Mouse (Mus musculus): ENCODE data around the gene BC030867. TPM values are rescaled to one million over a fixed set of nuclear protein-coding genes. Genes with fewer than 3 reads are reported as not detected.

BC030867 gene
- total RNA-seq, 4 experiments from 2014 or later: 0.62 to 1.2 (median 0.64) TPM

DNA sequence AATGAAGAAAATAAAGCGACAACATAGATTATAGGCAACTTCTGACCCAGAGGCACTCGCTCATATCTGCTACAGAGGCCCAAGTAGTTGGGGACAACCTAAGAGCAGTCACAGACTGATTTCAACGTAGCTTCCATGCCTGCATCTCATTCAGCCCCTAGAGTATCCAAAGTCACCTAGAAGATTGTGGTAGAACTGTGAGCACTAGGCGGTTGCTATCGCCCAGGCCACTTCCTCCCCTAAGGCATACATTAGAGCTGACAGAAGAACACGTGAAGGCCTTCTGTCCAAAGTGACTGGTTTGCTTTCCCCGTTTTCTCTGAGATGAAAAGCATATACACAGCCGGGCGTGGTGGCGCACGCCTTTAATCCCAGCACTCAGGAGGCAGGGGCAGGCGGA is 65.6 kb downstream of the BC030867 start:
- DNase-seq (ENCODE audit: low spot score in 2 of 2): peak in 1 of 2 experiments; percentile 1

Small RNA genes within 50 kb of the gene (microRNA-seq; reads per million reads assigned to microRNA genes)
- 2.0 to 2.6 reads per million in 2 experiments for gene Mir8101

Other genes starting within 250 kb of the BC030867 start
- 100 to 1,000 TPM in 1 of 4 experiments, 10 to 100 TPM in 3; 88.8 to 102 (median 95.8) TPM for gene Mpp3, start 220.4 kb upstream of the BC030867 start, total RNA-seq (2022)
- not detected for gene Cd300lg, start 207.4 kb upstream of the BC030867 start, total RNA-seq (2022)
- gene Mpp2, start 160.4 kb upstream of the BC030867 start, total RNA-seq (2022): 100 to 1,000 TPM; 118 to 152 (median 135) TPM
- gene Ppy, start 147.6 kb upstream of the BC030867 start, total RNA-seq (2022): not detected
- not detected for gene Pyy, start 141.1 kb upstream of the BC030867 start, total RNA-seq (2022)
- under 1 TPM in 1 of 4 experiments, not detected in 3; 0.29 TPM for gene Nags, start 103.4 kb upstream of the BC030867 start, total RNA-seq (2022)
- gene Tmem101, start 92.5 kb upstream of the BC030867 start, total RNA-seq (2022): 10 to 100 TPM; 22.6 to 27.3 (median 25.1) TPM
- 10 to 100 TPM; 53.5 to 61.6 (median 58.8) TPM for gene Lsm12, start 63.6 kb upstream of the BC030867 start, total RNA-seq (2022)
- gene G6pc3, start 59.3 kb upstream of the BC030867 start, total RNA-seq (2022): 10 to 100 TPM; 66.0 to 74.2 (median 70.4) TPM
- gene Hdac5, start 18.7 kb upstream of the BC030867 start, total RNA-seq (2022): 100 to 1,000 TPM; 219 to 252 (median 232) TPM
- 1 to 10 TPM; 2.1 to 2.4 (median 2.2) TPM for gene Asb16, start 19.9 kb downstream of the BC030867 start, total RNA-seq (2022)
- 10 to 100 TPM; 61.4 to 72.0 (median 67.7) TPM for gene Tmub2, start 36.0 kb downstream of the BC030867 start, total RNA-seq (2022)
- gene Atxn7l3, start 47.7 kb downstream of the BC030867 start, total RNA-seq (2022): 100 to 1,000 TPM; 153 to 169 (median 157) TPM
- 100 to 1,000 TPM; 106 to 122 (median 120) TPM for gene Ubtf, start 70.9 kb downstream of the BC030867 start, total RNA-seq (2022)
- gene Slc4a1, start 117.3 kb downstream of the BC030867 start, total RNA-seq (2022): under 1 TPM in 2 of 4 experiments, not detected in 2; 0.10 to 0.11 TPM
- gene Rundc3a, start 144.5 kb downstream of the BC030867 start, total RNA-seq (2022): 100 to 1,000 TPM; 420 to 453 (median 428) TPM
- gene Slc25a39, start 159.1 kb downstream of the BC030867 start, total RNA-seq (2022): 10 to 100 TPM; 62.0 to 72.4 (median 64.6) TPM
- 100 to 1,000 TPM in 2 of 4 experiments, 10 to 100 TPM in 2; 61.9 to 191 (median 114) TPM for gene Grn, start 181.4 kb downstream of the BC030867 start, total RNA-seq (2022)
- 10 to 100 TPM; 77.6 to 94.7 (median 85.7) TPM for gene Fam171a2, start 198.8 kb downstream of the BC030867 start, total RNA-seq (2022)
- gene Itga2b, start 221.2 kb downstream of the BC030867 start, total RNA-seq (2022): 1 to 10 TPM; 1.1 to 3.2 (median 2.7) TPM